Mouse (Mus musculus): ENCODE measurements around the gene Nfatc4. TPM values are rescaled to one million over a fixed set of nuclear protein-coding genes. Genes with fewer than 3 reads are reported as not detected.

Nfatc4 gene
- polyA plus RNA-seq, 1 experiment from 2014 or later: 66.1 TPM

- Histone ChIP-seq H3K4me3 (ENCODE audit: low read depth, low read length) (peak overlapping the region; percentile 75), H3K9ac (peak overlapping the region; percentile 81), H3K27ac (ENCODE audit: low read depth) (peak overlapping the region; percentile 98; the same call in 1 of the 2 replicates), H3K9me3 (ENCODE audit: low read depth, low read length) (no peaks in the 10 kb centered on the region), H3K36me3 (ENCODE audit: insufficient read depth) (peaks cover 50% of the 10 kb centered on the region), H3K27me3 (ENCODE audit: insufficient read depth, low read length) (no peaks in the 10 kb centered on the region), H3K4me2 (peak overlapping the region; percentile 92), H3K4me1 (ENCODE audit: insufficient read depth) (no peaks in the 10 kb centered on the region; the same call in 1 of the 2 replicates)
- no peak for TF ChIP-seq CTCF (IDR thresholded peaks at IDR 0.05; ENCODE audit: low read depth)
- no peak for ATAC-seq (ENCODE audit: insufficient read depth)
- DNase-seq: no peak
- WGBS: 2% methylated on average over 15 of the region's 15 CpGs
These were observed 3.2 kb downstream of the Nfatc4 start for GRCm38 (mm10) chr14:55826142-55826541.

DNA sequence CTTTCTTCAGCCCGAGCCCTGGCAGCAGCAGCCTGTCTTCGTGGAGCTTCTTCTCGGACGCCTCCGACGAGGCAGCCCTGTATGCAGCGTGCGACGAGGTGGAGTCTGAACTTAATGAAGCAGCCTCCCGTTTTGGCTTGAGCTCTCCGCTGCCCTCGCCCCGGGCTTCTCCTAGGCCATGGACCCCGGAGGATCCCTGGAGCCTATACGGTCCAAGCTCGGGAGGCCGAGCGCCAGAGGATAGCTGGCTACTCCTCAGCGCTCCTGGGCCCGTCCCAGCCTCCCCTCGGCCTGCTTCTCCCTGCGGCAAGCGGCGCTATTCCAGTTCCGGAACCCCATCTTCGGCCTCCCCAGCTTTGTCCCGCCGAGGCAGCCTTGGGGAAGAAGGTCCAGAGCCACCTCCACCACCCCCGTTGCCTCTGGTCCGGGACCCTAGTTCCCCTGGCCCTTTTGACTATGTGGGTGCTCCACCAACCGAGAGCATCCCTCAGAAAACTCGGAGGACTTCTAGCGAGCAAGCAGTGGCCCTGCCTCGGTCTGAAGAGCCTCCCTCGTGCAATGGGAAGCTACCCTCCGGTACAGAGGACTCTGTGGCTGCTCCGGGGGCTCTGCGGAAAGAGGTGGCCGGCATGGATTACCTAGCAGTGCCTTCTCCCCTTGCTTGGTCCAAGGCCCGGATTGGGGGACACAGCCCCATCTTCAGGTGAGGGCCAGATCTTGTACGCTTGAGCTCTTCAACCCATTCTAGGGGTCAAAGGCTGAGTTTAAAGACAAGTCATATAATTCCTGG is 3.8 kb downstream of the Nfatc4 start:
- DNase-seq: peak; percentile 50

DNA sequence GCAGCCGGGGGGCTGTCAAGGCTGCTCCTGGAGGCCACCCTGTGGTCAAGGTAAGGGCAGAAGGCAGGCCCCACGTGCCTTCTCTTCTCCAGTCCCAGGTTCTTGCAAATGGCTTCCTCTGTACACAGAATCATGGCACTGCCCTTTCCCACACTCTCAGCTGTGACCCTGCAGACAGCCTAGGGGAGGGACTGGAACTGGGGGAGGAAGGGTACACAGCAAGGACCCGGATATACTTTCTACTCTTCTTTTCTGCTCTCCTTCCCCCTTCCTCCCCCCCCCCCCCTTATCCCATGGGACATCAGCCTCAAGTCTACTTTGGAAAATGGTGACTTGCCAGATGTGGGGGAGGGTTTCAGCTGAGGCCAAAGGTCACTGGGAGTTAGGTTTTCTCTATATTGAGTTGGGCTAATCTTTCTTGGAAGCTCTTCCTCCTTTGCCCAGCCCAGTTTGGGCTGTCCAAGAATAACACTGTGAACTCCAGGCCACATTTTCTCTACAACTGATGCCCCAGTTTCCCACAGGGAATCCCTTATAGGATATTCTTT is 5.8 kb downstream of the Nfatc4 start:
- ATAC-seq (ENCODE audit: insufficient read depth) (no peak), DNase-seq (peak; percentile 62)
- H3K27me3 ChIP-seq (ENCODE audit: insufficient read depth, low read length): no peaks in the 10 kb centered on the region
- H3K9ac ChIP-seq: no peak overlapping the region
- 42% methylated on average over 3 of the region's 3 CpGs for WGBS
- no peak for TF ChIP-seq CTCF (IDR thresholded peaks at IDR 0.05; ENCODE audit: low read depth)
- no peaks in the 10 kb centered on the region for H3K9me3 ChIP-seq (ENCODE audit: low read depth, low read length)
- H3K4me1 ChIP-seq (ENCODE audit: insufficient read depth): no peaks in the 10 kb centered on the region; the same call in 1 of the 2 replicates
- H3K4me2 ChIP-seq: peak overlapping the region; percentile 92
- H3K36me3 ChIP-seq (ENCODE audit: insufficient read depth): peaks cover 71% of the 10 kb centered on the region
- H3K27ac ChIP-seq (ENCODE audit: low read depth): no peak overlapping the region
- no peak overlapping the region for H3K4me3 ChIP-seq (ENCODE audit: low read depth, low read length)

More for the DNA sequence above, 3.8 kb downstream of the Nfatc4 start:
- Histone ChIP-seq H3K9ac (peak overlapping the region; percentile 81), H3K4me1 (ENCODE audit: insufficient read depth) (no peaks in the 10 kb centered on the region; the same call in 1 of the 2 replicates), H3K36me3 (ENCODE audit: insufficient read depth) (peaks cover 57% of the 10 kb centered on the region), H3K27ac (ENCODE audit: low read depth) (no peak overlapping the region), H3K27me3 (ENCODE audit: insufficient read depth, low read length) (no peaks in the 10 kb centered on the region), H3K4me3 (ENCODE audit: low read depth, low read length) (peak overlapping the region; percentile 75), H3K9me3 (ENCODE audit: low read depth, low read length) (no peaks in the 10 kb centered on the region), H3K4me2 (peak overlapping the region; percentile 92)
- ATAC-seq (ENCODE audit: insufficient read depth): no peak
- TF ChIP-seq CTCF (IDR thresholded peaks at IDR 0.05; ENCODE audit: low read depth): no peak
- WGBS: 13% methylated on average over 41 of the region's 41 CpGs

DNA sequence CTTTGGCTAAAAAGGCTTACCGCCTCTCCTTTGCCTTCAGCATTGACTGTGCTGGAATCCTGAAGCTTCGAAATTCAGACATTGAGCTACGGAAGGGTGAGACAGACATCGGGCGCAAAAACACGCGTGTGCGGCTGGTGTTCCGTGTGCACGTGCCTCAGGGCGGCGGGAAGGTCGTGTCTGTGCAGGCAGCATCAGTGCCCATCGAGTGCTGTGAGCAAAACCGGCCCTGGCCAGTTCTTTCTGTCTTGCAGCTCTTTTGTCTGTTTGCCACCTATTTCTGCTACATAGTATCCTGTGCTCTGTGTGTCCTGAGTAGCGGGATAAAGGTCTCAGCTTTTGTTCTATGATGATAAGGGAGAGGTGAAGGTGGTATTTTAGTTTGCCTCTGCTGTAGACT is 6.9 kb downstream of the Nfatc4 start:
- 88% methylated on average over 16 of the region's 16 CpGs for WGBS
- Histone ChIP-seq H3K4me1 (ENCODE audit: insufficient read depth) (no peaks in the 10 kb centered on the region; the same call in 1 of the 2 replicates), H3K27ac (ENCODE audit: low read depth) (no peak overlapping the region), H3K4me3 (ENCODE audit: low read depth, low read length) (no peak overlapping the region), H3K27me3 (ENCODE audit: insufficient read depth, low read length) (no peaks in the 10 kb centered on the region), H3K4me2 (no peak overlapping the region), H3K9me3 (ENCODE audit: low read depth, low read length) (no peaks in the 10 kb centered on the region), H3K36me3 (ENCODE audit: insufficient read depth) (peaks cover 77% of the 10 kb centered on the region), H3K9ac (no peak overlapping the region)
- DNase-seq: no peak
- no peak for TF ChIP-seq CTCF (IDR thresholded peaks at IDR 0.05; ENCODE audit: low read depth)
- no peak for ATAC-seq (ENCODE audit: insufficient read depth)

GRCm38 (mm10) chr14:55830331-55830730 is 7.4 kb downstream of the Nfatc4 start:
- no peak overlapping the region for H3K4me2 ChIP-seq
- H3K4me1 ChIP-seq (ENCODE audit: insufficient read depth): no peaks in the 10 kb centered on the region; the same call in 1 of the 2 replicates
- WGBS: 62% methylated on average over 4 of the region's 4 CpGs
- no peak overlapping the region for H3K27ac ChIP-seq (ENCODE audit: low read depth)
- no peak for ATAC-seq (ENCODE audit: insufficient read depth)
- no peaks in the 10 kb centered on the region for H3K9me3 ChIP-seq (ENCODE audit: low read depth, low read length)
- no peak for TF ChIP-seq CTCF (IDR thresholded peaks at IDR 0.05; ENCODE audit: low read depth)
- peaks cover 77% of the 10 kb centered on the region for H3K36me3 ChIP-seq (ENCODE audit: insufficient read depth)
- no peak for DNase-seq
- H3K9ac ChIP-seq: no peak overlapping the region
- no peaks in the 10 kb centered on the region for H3K27me3 ChIP-seq (ENCODE audit: insufficient read depth, low read length)
- H3K4me3 ChIP-seq (ENCODE audit: low read depth, low read length): no peak overlapping the region

DNA sequence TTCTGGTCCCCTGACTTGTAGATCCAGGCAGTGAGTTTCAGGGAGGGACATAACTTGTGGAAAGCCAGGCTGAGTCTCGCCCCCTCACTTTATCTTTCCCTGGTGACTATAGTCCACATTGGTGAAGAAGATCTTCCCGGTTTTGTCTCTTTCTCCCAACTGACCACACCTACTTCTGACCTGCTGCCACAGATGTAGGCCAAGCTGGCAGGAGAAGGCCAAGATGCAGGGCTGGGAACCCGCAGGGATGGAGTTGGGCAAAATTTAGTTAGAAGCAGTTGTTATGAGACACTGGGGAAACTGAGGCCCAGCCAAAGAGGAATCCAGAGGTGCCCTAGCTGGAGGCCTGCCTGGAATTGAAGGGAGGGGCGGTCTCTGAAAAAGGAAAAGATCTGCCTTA is 10.2 kb downstream of the Nfatc4 start:
- no peak overlapping the region for H3K4me2 ChIP-seq
- no peaks in the 10 kb centered on the region for H3K4me1 ChIP-seq (ENCODE audit: insufficient read depth)
- peaks cover 57% of the 10 kb centered on the region for H3K36me3 ChIP-seq (ENCODE audit: insufficient read depth)
- no peak overlapping the region for H3K27ac ChIP-seq (ENCODE audit: low read depth)
- ATAC-seq (ENCODE audit: insufficient read depth) (no peak), DNase-seq (no peak)
- TF ChIP-seq CTCF (IDR thresholded peaks at IDR 0.05; ENCODE audit: low read depth): no peak
- H3K9me3 ChIP-seq (ENCODE audit: low read depth, low read length): no peaks in the 10 kb centered on the region
- H3K9ac ChIP-seq: no peak overlapping the region
- 74% methylated on average over 4 of the region's 4 CpGs for WGBS
- no peak overlapping the region for H3K4me3 ChIP-seq (ENCODE audit: low read depth, low read length)
- no peaks in the 10 kb centered on the region for H3K27me3 ChIP-seq (ENCODE audit: insufficient read depth, low read length)

- no peak overlapping the region for H3K4me2 ChIP-seq
- DNase-seq: peak; percentile 36
- no peak for ATAC-seq (ENCODE audit: insufficient read depth)
- H3K9me3 ChIP-seq (ENCODE audit: low read depth, low read length): no peaks in the 10 kb centered on the region
- peaks cover 38% of the 10 kb centered on the region for H3K36me3 ChIP-seq (ENCODE audit: insufficient read depth)
- 73% methylated on average over 5 of the region's 5 CpGs for WGBS
- H3K4me1 ChIP-seq (ENCODE audit: insufficient read depth): no peaks in the 10 kb centered on the region
- TF ChIP-seq CTCF (IDR thresholded peaks at IDR 0.05; ENCODE audit: low read depth): no peak
- no peak overlapping the region for H3K9ac ChIP-seq
- no peaks in the 10 kb centered on the region for H3K27me3 ChIP-seq (ENCODE audit: insufficient read depth, low read length)
- H3K4me3 ChIP-seq (ENCODE audit: low read depth, low read length): no peak overlapping the region
- H3K27ac ChIP-seq (ENCODE audit: low read depth): no peak overlapping the region
These were observed 12.0 kb downstream of the Nfatc4 start for GRCm38 (mm10) chr14:55834808-55835533.
